Mouse (Mus musculus): ENCODE measurements around the gene Trappc5.

Gene Trappc5

GRCm38 (mm10) chr8:3678831-3679230 is 2.7 kb downstream of the Trappc5 start:
- DNase-seq = no peak

- no peak for DNase-seq
These were observed 3.1 kb downstream of the Trappc5 start for GRCm38 (mm10) chr8:3679236-3679635.

DNA sequence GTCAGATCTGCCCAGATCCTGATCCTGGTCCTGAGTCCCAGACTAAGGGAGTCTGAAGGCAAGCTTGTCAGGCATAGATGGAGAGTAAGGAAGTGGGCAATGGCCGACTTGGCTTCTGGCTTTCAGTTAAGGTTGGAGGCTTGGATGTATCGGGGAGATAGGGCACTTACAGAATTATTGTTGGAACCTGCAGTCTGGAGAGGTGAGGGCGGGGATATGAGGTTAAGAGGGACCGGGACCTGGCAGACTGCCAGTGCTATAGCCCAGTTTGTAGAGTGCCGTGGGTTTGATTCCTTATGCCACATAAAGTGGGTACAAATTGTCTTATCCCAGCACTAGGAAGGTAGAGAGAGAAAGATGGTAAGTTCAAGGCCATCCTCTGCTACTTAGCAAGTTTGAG is 3.6 kb downstream of the Trappc5 start:
- no peak for DNase-seq

GRCm38 (mm10) chr8:3682435-3682834 is 6.3 kb downstream of the Trappc5 start:
- no peak for DNase-seq

GRCm38 (mm10) chr8:3683408-3684176 is 7.5 kb downstream of the Trappc5 start:
- DNase-seq = no peak

DNA sequence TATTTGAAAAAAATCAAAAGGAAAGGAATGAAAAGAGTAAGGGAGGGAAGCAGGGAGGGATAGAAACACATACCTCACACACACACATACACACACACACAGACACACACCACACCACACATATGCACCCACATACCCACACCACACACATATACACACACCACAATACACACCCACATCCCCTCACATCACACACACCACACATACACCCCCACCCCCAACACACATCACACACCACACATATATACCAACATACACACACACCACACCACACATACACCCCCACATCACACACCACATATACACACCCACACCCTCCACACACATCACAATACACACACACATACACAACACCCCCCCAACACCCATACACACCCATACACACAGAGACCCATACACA is 8.4 kb downstream of the Trappc5 start:
- no peak for DNase-seq

GRCm38 (mm10) chr8:3685422-3685821 is 9.3 kb downstream of the Trappc5 start:
- no peak for DNase-seq

DNA sequence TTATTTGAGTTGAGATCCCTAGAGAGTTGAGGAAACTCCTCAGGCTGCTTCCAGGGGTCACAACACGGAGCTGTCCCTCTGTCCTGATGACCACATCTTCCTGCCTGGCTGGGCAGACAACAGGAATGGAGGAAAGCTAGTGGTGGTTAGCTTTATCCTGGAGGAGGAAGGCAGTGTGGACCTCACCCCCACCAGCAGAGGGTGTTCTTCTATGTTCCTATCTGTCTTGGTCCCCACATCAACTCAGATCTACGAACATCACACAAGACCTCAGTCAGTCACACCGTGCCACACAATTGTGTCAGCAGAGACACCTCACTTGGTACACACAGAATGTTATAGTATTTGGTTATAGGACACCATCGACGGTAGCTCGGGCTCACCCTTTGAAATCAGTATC is 11.4 kb downstream of the Trappc5 start:
- DNase-seq = no peak

DNA sequence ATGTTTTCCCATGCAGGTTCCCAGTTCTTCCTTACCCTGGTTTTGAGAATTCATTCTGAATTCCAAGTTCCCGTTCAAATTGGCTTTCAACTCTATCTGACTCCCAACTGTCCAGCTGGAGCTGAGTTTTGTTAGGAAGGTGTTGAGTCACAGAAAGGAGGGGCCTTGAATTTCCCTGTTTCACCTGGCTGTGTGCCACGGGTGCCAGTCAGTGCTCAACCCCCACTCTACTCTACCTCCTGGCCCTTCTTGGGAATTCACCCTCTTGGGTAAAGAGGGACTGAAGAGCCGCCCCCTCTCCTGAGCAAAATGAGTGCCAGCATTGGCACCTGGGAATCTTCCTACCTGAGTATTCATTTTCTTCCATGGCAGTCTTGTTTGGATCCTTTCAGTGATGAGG is 14.7 kb downstream of the Trappc5 start:
- no peak for DNase-seq

DNA sequence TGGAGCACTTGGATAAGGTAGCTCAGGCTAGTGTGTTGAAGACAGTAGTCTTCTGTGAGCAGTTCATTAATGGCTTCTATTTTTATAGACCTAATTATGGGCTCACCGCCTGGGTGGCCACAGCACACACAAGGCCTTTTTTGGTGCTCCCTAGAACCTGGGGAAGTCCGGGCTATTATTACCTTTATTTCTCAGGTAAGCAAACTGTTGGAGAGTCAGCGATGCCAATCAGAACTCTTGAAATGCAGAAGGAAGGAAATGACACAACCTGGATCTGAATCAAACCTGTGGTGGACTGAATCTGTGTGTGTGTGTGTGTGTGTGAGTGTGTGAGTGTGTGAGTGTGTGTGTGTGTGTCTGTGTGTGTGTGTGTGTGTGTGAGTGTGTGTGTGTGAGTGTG is 18.0 kb downstream of the Trappc5 start, which contains the start of gene Fcer2a:
Gene Fcer2a, minus strand, starts transcription at position 55 of the 400 bp plus-strand sequence.
- no peak for DNase-seq

GRCm38 (mm10) chr8:3701491-3701890 is 25.4 kb downstream of the Trappc5 start:
- DNase-seq = no peak

- DNase-seq = peak; percentile 16
These were observed 29.6 kb downstream of the Trappc5 start for GRCm38 (mm10) chr8:3705711-3706110.

GRCm38 (mm10) chr8:3707611-3708010 is 31.5 kb downstream of the Trappc5 start:
- no peak for DNase-seq

DNA sequence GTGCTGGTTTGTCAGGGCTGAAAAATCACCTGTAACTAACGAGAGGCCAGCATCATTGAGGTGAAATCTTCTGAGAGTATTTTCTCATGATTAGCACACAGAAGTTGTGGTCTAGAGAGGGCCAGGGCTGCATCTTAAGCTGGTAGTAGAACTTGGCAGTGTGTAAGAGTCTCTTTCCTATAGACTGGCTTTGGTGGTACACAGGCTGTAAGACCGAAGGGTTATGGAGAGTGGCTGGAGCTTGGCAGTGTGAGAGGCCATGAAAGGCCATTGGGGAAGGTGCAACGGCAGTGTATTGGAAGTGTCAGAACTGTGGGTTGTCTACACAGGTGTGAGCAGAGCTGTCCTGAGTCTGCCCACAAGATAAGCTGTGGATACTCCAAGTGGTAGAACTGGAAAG is 34.2 kb downstream of the Trappc5 start:
- DNase-seq = no peak

DNA sequence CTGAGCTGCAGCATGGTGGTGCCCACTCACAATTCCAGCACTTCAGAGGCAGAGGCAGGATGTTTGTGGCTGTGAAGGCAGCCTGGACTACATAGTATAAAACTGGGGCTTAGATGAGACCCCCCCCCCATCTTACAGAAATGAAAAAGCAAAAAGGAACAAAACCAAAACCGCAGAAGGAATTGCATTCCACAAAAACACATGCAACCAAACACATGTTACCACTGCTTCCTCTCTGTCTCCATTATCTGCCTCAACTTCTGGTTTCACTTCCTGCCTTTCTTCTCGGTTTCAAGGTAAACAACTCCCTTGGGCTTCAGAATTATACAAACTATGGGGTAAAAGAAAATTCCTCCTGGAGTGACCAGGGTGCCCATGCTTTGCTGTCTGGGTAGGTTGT is 35.5 kb downstream of the Trappc5 start:
- DNase-seq = no peak

DNA sequence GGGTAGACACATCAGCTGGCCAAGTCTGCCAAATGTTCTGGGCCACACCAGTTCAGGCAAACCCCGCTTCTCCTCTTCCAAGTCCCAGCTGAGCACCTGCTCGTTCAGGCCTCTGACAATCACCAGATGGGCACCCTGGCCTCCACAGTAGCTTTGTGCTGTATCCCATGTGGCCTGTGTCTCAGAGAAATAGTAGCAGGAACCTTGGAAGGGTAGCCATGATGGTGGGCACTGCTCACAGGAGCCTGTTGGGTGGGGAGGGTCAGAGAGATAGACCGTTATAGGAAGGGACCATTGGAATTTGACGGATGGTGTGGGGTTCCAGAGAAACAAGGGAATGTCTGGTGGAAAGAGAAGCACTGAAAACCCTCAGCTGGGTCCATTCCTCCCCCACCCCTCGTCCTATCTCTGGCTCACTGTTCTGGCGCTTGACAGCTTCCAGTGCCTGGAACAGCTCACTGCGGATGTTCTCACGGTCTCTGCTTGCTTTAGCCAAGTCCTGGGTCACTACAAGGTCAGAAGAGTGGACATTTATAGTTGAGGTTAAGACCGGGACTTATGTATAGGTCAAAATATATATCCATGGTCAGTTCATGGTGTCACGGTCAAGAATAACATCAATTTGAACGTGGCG is 41.3 kb downstream of the Trappc5 start:
- DNase-seq = no peak

GRCm38 (mm10) chr8:3718559-3718958 is 42.5 kb downstream of the Trappc5 start:
- peak; percentile 66 for DNase-seq

DNA sequence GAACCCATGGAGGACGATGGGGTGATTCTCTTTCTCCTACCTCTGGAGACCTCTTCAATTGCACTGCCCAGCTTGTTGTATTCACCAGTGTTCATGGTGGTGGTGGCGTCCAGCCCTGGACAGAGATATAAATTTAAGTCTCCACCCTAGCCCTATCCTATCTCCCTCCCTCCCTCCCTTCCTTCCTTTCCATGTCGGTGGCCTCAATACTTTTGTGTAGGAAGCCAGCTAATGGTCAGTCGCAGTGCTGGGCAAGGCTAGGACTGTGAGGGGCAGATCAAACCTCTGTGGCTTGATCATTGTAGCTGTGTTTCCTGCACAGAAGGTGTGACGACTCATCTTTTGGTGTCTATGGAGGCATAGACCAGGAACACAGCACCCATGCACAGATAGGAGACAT is 44.5 kb downstream of the Trappc5 start, which contains the start of gene Clec4g:
Gene Clec4g, minus strand, starts transcription at position 101 of the 400 bp plus-strand sequence.
- no peak for DNase-seq

DNA sequence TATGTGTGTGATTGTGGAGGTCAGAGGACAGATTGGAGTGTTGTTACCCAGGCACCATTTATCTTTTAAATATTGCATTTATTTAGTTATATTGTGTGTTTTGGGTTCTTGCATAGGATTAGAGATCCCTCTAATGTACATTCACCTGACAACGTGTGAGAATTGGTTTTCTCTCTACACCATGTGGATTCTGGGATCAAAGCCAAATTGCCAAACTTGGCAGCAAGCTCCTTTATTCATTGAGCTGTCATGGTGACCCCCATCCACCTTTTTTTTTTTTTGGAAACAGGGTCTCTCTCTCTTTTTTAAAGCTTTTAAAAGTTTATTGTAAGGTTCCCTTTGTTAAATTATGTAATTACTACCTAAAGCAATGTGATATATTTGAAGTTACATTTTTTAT is 44.9 kb downstream of the Trappc5 start:
- no peak for DNase-seq
